Mouse (Mus musculus): ENCODE measurements around the gene Svs3a.
"Not testable (repeated sequence)": the region's sequence is repeated elsewhere in the genome, so short reads cannot be mapped to it uniquely, and the experiment has no call there.

DNA sequence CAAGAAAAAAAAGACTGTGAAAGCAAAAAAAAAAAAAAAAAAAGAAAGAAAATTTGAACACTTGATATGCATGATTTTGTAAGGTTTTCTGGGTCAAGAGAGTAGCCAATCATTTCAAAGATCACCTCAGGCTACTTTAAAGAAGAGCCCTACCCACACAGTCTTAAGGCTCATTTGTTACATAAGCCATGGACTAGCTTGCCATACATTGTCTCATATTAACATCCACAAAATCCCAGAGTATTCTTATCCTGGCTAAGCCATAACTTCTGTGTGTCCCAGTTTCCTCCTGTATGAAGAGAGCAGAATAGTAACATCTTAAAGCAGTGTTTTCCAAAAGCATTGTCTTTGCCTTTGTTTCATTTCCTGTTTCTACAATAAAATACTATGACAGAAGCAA, 26.4 kb downstream of the Svs3a start:
- not testable (repeated sequence) for TF ChIP-seq CTCF (IDR thresholded peaks at IDR 0.05; ENCODE audit: borderline replicate concordance, control insufficient read depth, extremely low read depth, insufficient read depth, low read length, poor library complexity); POLR2A (IDR thresholded peaks at IDR 0.05; ENCODE audit: control insufficient read depth, extremely low read depth, insufficient read depth, low read length, poor library complexity)

Measured in thymus, adult 2 months (tissue).